Mouse (Mus musculus): ENCODE measurements around the gene Tsks. TPM values are rescaled to one million over a fixed set of nuclear protein-coding genes. Genes with fewer than 3 reads are reported as not detected.

The Tsks gene
- polyA plus RNA-seq, 1 experiment from 2014 or later, result not detected

DNA sequence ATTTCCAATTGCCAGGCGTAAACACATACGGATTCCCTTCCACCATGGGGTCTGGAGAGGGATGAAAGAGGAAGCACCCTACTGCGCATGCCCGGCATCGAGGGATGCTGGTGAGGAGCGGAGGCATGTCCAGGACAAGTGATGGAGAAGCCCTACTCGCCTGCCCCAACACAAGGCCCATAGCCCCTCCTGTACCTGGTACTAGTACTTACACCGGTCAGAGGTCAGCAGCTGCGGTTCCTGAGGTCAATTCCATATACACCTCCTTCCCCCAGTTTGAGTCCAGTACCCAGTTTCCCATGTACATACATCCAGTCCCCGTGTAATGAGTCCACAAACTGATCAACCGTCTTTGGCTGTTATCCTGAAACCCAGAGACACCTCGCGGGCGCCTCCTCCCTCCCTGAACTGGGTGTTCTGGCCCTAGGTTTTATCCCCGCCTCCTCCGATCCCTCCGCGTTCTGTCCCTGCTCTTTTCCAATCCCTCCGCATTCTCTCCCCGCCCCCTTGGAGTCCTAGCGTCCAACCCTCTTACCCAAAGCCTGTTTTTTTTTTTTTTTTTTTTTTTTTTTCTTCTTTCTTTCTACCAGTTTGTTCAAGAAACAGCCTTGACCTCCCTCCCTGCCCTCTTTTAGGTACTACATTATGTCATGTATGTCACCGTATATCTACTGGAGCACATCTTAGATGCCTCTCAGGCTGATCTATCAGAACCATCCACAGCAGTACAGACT, 31.5 kb downstream of the Tsks start, which contains the start of gene Cpt1c:
Cpt1c (minus strand) TSS at position 469 of the 734 bp plus-strand sequence.
- H3K9me3 ChIP-seq (ENCODE audit: control insufficient read depth, low read length), result no peaks in the 10 kb centered on the region
- peak within 1 kb of the TSS; percentile 52 for H3K9ac ChIP-seq (ENCODE audit: low read length)
- peak; percentile 86 for DNase-seq (ENCODE audit: low spot score)
- H3K27me3 ChIP-seq (ENCODE audit: control insufficient read depth, insufficient read depth, low read length), result no peaks in the 10 kb centered on the region
- peak within 1 kb of the TSS; percentile 74 for H3K27ac ChIP-seq (ENCODE audit: low read depth, low read length)
- WGBS, result 2% methylated on average over 22 of the region's 22 CpGs
- H3K36me3 ChIP-seq (ENCODE audit: control insufficient read depth, insufficient read depth, low read length), result peaks cover 27% of the 10 kb centered on the region
- peak; percentile 58 for ATAC-seq (ENCODE audit: insufficient read depth, low FRiP score, low TSS enrichment)
- peak within 1 kb of the TSS; percentile 40 for H3K4me3 ChIP-seq (ENCODE audit: low read depth, low read length)
- peak within 1 kb of the TSS; percentile 70 for H3K4me2 ChIP-seq (ENCODE audit: low read depth)
- peaks cover 17% of the 10 kb centered on the region for H3K4me1 ChIP-seq (ENCODE audit: control insufficient read depth, insufficient read depth, low read length)

DNA sequence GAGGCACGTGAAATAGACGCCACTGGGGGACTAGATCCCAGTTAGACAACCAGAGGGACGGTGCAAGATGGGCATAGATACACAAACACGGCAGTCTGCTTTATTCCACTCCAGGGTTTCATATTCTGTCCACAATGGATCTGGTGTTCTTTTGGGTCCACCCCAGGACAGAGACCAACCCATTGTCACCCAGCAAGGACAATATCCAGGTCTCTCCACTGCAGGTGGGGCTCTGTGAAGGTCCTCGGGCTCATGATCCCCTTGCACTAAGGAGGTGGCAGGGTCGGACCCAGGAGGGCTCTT, 32.1 kb downstream of the Tsks start:
- H3K4me1 ChIP-seq (ENCODE audit: control insufficient read depth, insufficient read depth, low read length), result peaks cover 17% of the 10 kb centered on the region
- H3K36me3 ChIP-seq (ENCODE audit: control insufficient read depth, insufficient read depth, low read length), result peaks cover 32% of the 10 kb centered on the region
- DNase-seq (ENCODE audit: low spot score) (no peak), ATAC-seq (ENCODE audit: insufficient read depth, low FRiP score, low TSS enrichment) (no peak)
- no peaks in the 10 kb centered on the region for H3K9me3 ChIP-seq (ENCODE audit: control insufficient read depth, low read length)
- H3K27me3 ChIP-seq (ENCODE audit: control insufficient read depth, insufficient read depth, low read length), result no peaks in the 10 kb centered on the region
- no peak overlapping the region for H3K9ac ChIP-seq (ENCODE audit: low read length)
- peak overlapping the region; percentile 62 for H3K27ac ChIP-seq (ENCODE audit: low read depth, low read length)
- H3K4me3 ChIP-seq (ENCODE audit: low read depth, low read length), result no peak overlapping the region
- H3K4me2 ChIP-seq (ENCODE audit: low read depth), result peak overlapping the region; percentile 70
- WGBS, result 28% methylated on average over 6 of the region's 6 CpGs

DNA sequence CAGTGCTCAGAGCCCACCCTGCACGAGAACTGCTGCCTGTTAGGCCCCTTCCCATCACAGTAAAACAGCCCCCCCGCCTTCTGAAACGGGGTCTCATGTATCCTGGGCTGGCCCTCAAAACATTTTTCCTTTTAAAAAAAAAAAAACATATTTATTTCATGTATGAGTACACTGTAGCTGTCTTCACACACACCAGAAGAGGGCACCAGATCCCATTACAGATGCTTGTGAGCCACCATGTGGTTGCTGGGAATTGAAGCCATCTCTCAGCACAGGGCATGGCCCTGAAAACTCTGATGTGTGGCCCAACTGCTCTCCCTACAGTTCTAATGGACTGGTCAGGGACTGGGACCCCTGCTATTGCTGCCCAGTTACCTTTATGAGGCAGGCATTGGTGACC, 35.3 kb downstream of the Tsks start:
- H3K4me3 ChIP-seq (ENCODE audit: low read depth, low read length), result no peak overlapping the region
- no peaks in the 10 kb centered on the region for H3K9me3 ChIP-seq (ENCODE audit: control insufficient read depth, low read length)
- no peaks in the 10 kb centered on the region for H3K27me3 ChIP-seq (ENCODE audit: control insufficient read depth, insufficient read depth, low read length)
- DNase-seq (ENCODE audit: low spot score) (no peak), ATAC-seq (ENCODE audit: insufficient read depth, low FRiP score, low TSS enrichment) (no peak)
- no peak overlapping the region for H3K4me2 ChIP-seq (ENCODE audit: low read depth)
- peaks cover 48% of the 10 kb centered on the region for H3K36me3 ChIP-seq (ENCODE audit: control insufficient read depth, insufficient read depth, low read length)
- no peak overlapping the region for H3K27ac ChIP-seq (ENCODE audit: low read depth, low read length)
- H3K9ac ChIP-seq (ENCODE audit: low read length), result no peak overlapping the region
- H3K4me1 ChIP-seq (ENCODE audit: control insufficient read depth, insufficient read depth, low read length), result peaks cover 7% of the 10 kb centered on the region; the same call in 1 of the 2 replicates
- WGBS, result 98% methylated on average over 3 of the region's 3 CpGs

DNA sequence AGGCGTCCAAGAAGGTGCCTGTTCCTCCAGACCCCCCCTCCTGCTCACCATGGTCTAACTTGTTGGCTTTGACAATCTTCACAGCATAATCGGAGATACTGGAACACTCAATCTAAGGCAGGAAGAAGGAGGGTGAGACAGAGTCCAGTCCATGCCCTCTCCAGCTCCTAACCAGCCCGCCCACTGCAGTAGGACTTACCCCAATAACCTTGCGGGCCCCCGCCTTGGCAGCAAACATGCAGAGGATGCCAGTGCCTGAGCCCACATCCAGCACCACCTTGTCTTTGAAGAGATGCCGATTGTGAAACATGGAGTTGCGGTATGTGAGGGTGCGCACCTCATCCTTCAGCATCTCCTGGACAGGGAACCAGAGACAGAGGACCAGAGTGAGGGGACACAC, 38.5 kb downstream of the Tsks start:
- Histone ChIP-seq H3K27ac (ENCODE audit: low read depth, low read length) (no peak overlapping the region), H3K4me2 (ENCODE audit: low read depth) (no peak overlapping the region), H3K4me3 (ENCODE audit: low read depth, low read length) (no peak overlapping the region), H3K4me1 (ENCODE audit: control insufficient read depth, insufficient read depth, low read length) (peaks cover 6% of the 10 kb centered on the region), H3K9ac (ENCODE audit: low read length) (no peak overlapping the region), H3K27me3 (ENCODE audit: control insufficient read depth, insufficient read depth, low read length) (no peaks in the 10 kb centered on the region), H3K9me3 (ENCODE audit: control insufficient read depth, low read length) (no peaks in the 10 kb centered on the region), H3K36me3 (ENCODE audit: control insufficient read depth, insufficient read depth, low read length) (peaks cover 50% of the 10 kb centered on the region)
- DNase-seq (ENCODE audit: low spot score) (no peak), ATAC-seq (ENCODE audit: insufficient read depth, low FRiP score, low TSS enrichment) (no peak)
- WGBS, result 95% methylated on average over 8 of the region's 8 CpGs

DNA sequence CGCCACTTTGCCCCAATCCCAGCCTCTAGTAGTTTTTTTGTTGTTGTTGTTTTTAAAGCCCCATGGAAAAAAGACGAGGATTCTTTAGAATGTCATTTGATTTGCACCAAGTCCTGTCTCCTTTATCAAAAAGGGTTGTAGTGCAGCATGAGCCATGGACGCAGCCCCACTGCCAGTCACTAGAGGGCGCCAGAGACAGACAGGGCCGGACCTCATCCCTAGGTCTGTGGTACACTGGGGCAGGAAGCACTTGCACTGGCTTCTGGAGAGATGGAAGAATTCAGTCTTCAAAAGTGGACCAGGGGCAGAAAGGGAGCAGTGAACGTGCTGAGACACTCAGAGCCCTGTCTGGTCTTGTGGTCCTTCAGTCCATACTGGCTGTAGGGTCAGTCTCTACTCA, 40.1 kb downstream of the Tsks start:
- peaks cover 35% of the 10 kb centered on the region for H3K36me3 ChIP-seq (ENCODE audit: control insufficient read depth, insufficient read depth, low read length)
- no peaks in the 10 kb centered on the region for H3K27me3 ChIP-seq (ENCODE audit: control insufficient read depth, insufficient read depth, low read length)
- ATAC-seq (ENCODE audit: insufficient read depth, low FRiP score, low TSS enrichment) (no peak), DNase-seq (ENCODE audit: low spot score) (peak; percentile 88)
- H3K27ac ChIP-seq (ENCODE audit: low read depth, low read length), result no peak overlapping the region
- no peak overlapping the region for H3K9ac ChIP-seq (ENCODE audit: low read length)
- peaks cover 6% of the 10 kb centered on the region for H3K4me1 ChIP-seq (ENCODE audit: control insufficient read depth, insufficient read depth, low read length)
- H3K9me3 ChIP-seq (ENCODE audit: control insufficient read depth, low read length), result no peaks in the 10 kb centered on the region
- WGBS, result 39% methylated on average over 6 of the region's 6 CpGs
- H3K4me3 ChIP-seq (ENCODE audit: low read depth, low read length), result no peak overlapping the region
- no peak overlapping the region for H3K4me2 ChIP-seq (ENCODE audit: low read depth)

DNA sequence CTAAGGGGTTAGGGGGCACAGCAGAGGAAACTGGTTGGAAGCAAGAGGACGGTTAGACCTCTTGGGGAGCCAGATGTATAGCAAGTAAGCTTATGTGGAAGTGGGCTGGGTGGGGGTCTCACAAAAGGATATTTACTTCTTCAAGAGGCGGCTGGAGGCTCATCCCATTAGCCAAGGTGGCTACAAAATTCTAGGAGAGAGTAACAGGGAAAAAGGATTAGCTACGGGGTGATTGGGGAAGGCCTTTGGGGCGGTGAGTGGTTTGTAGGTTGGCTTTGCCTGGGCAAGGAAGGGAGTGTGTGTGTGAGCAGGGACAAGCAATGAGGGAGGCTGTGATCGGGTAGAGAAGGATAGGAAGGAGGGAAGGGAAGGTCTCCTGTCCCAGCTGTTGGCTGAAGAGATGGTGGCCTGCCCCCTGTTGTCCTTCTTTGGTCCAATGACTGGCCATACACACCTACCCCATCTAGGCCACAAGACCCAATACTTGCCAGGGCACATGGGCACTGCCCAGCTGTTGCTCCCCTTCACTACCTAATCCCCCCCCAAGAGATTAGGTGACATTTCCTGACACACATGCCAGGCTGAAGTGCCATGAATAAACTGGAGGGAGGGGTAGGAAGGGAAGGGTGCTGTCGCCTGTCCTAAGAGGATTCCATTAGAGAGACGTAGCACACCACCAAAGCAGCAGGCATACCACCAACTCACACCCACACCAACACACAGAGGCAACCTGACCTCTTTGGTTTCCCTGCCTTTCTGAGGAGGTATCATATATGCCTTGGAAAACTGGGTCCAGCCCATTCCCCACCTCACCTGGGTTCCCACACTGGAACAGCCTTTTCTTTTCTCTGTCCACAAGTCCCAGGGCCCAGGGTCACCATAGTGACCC, 41.2 kb downstream of the Tsks start:
- no peak for ATAC-seq (ENCODE audit: insufficient read depth, low FRiP score, low TSS enrichment)
- no peak overlapping the region; the same call in 1 of the 2 replicates for H3K9ac ChIP-seq (ENCODE audit: low read length)
- 0 out of 2 replicates have a peak overlapping the region, but pooled peaks have one; percentile 29 for H3K27ac ChIP-seq (ENCODE audit: low read depth, low read length)
- peak overlapping the region; percentile 93 for H3K4me3 ChIP-seq (ENCODE audit: low read depth, low read length)
- no peak for DNase-seq (ENCODE audit: low spot score)
- H3K36me3 ChIP-seq (ENCODE audit: control insufficient read depth, insufficient read depth, low read length), result peaks cover 27% of the 10 kb centered on the region
- no peaks in the 10 kb centered on the region for H3K27me3 ChIP-seq (ENCODE audit: control insufficient read depth, insufficient read depth, low read length)
- peaks cover 8% of the 10 kb centered on the region for H3K4me1 ChIP-seq (ENCODE audit: control insufficient read depth, insufficient read depth, low read length)
- H3K9me3 ChIP-seq (ENCODE audit: control insufficient read depth, low read length), result no peaks in the 10 kb centered on the region
- WGBS, result 88% methylated on average over 7 of the region's 7 CpGs
- H3K4me2 ChIP-seq (ENCODE audit: low read depth), result peak overlapping the region; percentile 59

DNA sequence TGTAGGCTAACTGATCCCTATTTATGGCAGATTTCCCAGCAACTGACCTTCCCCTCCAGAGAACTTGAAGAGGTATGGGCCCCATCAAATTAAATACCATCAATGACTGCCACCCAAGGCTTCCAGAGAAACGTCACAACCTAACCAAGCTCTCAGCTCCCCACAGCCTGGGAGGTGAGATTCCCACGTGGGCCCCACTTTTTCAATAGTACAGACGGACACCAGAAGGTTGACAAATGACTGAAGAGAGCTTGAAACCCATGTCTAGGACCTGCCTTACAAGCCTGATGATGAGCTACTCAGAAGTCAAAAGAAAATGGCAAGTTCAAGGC, 41.8 kb downstream of the Tsks start:
- Histone ChIP-seq H3K4me3 (ENCODE audit: low read depth, low read length) (peak overlapping the region; percentile 93), H3K4me2 (ENCODE audit: low read depth) (peak overlapping the region; percentile 59), H3K36me3 (ENCODE audit: control insufficient read depth, insufficient read depth, low read length) (peaks cover 22% of the 10 kb centered on the region), H3K4me1 (ENCODE audit: control insufficient read depth, insufficient read depth, low read length) (peaks cover 8% of the 10 kb centered on the region), H3K27me3 (ENCODE audit: control insufficient read depth, insufficient read depth, low read length) (no peaks in the 10 kb centered on the region), H3K9me3 (ENCODE audit: control insufficient read depth, low read length) (no peaks in the 10 kb centered on the region), H3K27ac (ENCODE audit: low read depth, low read length) (no peak overlapping the region), H3K9ac (ENCODE audit: low read length) (no peak overlapping the region)
- 42% methylated on average over 3 of the region's 3 CpGs for WGBS
- ATAC-seq (ENCODE audit: insufficient read depth, low FRiP score, low TSS enrichment) (no peak), DNase-seq (ENCODE audit: low spot score) (no peak)

DNA sequence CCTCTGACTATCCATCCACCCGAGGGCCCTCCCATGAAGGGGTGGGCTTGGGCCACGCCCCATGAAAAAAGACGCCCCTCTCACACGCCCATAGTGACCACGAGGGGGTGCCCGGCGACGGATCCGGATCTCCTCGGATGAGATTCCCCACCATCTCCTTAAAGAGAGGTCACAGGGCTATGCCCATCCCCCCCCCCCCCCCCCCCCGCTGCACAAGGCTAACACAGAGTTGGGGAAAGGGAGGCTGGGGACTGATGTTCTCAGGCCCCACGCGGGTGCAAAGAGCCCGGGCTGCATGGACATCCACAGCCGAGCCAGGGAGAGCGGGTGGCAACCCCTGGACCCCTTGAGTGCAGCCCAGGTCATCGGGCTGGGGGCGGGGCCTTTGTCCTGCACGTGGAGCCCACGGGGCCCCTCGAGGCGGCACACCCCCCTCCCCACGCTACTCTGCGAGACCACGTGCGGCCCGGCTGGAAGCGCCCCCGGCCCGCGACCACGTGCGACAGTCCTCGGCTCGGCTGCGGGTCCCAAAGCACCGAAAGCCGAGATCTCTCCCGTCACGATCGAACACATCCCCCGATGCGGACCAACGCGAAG, 42.7 kb downstream of the Tsks start:
- Histone ChIP-seq H3K4me3 (ENCODE audit: low read depth, low read length) (peak overlapping the region; percentile 93), H3K9me3 (ENCODE audit: control insufficient read depth, low read length) (no peaks in the 10 kb centered on the region), H3K9ac (ENCODE audit: low read length) (peak overlapping the region; percentile 95), H3K4me1 (ENCODE audit: control insufficient read depth, insufficient read depth, low read length) (peaks cover 8% of the 10 kb centered on the region), H3K27me3 (ENCODE audit: control insufficient read depth, insufficient read depth, low read length) (no peaks in the 10 kb centered on the region), H3K4me2 (ENCODE audit: low read depth) (peak overlapping the region; percentile 59), H3K27ac (ENCODE audit: low read depth, low read length) (peak overlapping the region; percentile 91), H3K36me3 (ENCODE audit: control insufficient read depth, insufficient read depth, low read length) (peaks cover 16% of the 10 kb centered on the region)
- peak; percentile 25 for ATAC-seq (ENCODE audit: insufficient read depth, low FRiP score, low TSS enrichment)
- peak; percentile 86 for DNase-seq (ENCODE audit: low spot score)
- under 1% methylated on average over 41 of the region's 45 CpGs for WGBS
